Mouse (Mus musculus) frontal cortex, postnatal 10 days (tissue): Measurements from ENCODE around the gene Snrnp70.
"Not testable (repeated sequence)": the region's sequence is repeated elsewhere in the genome, so short reads cannot be mapped to it uniquely, and the experiment has no call there.

Experiments used
- DNase-seq, 2 experiments: peaks; one replicate each; pipeline ENCODE4 v3.0.0; 2022; ENCODE audit warnings: low spot score in 2 of 2, mixed read lengths in 1 of 2

Snrnp70 gene

GRCm38 (mm10) chr7:45409497-45410163 is 14.1 kb upstream of the Snrnp70 start:
- DNase-seq = no peak

GRCm38 (mm10) chr7:45408949-45409348 is 13.4 kb upstream of the Snrnp70 start:
- DNase-seq = no peak

- no peak for DNase-seq
These were observed 12.8 kb upstream of the Snrnp70 start for GRCm38 (mm10) chr7:45408351-45408750.

- DNase-seq = no peak
These were observed 12.3 kb upstream of the Snrnp70 start for GRCm38 (mm10) chr7:45407836-45408235.

GRCm38 (mm10) chr7:45406157-45407156 is 10.9 kb upstream of the Snrnp70 start:
- no peak for DNase-seq

- DNase-seq = peak in 1 of 2 experiments; percentile 43
These were observed 9.8 kb upstream of the Snrnp70 start, which contains the start of gene Kcna7 for GRCm38 (mm10) chr7:45405091-45406075. Gene Kcna7 (plus strand): TSS chr7:45405653.

GRCm38 (mm10) chr7:45403532-45404261 is 8.2 kb upstream of the Snrnp70 start:
- DNase-seq = no peak

GRCm38 (mm10) chr7:45401521-45402085 is 6.1 kb upstream of the Snrnp70 start:
- no peak for DNase-seq

GRCm38 (mm10) chr7:45396787-45397186 is 1.2 kb upstream of the Snrnp70 start:
- no peak for DNase-seq

GRCm38 (mm10) chr7:45396337-45396775 is 814 bp upstream of the Snrnp70 start:
- not testable (repeated sequence) for DNase-seq

GRCm38 (mm10) chr7:45395129-45395541 is 407 bp downstream of the Snrnp70 start:
- DNase-seq = peak in 1 of 2 experiments; percentile 74

- DNase-seq = no peak
These were observed 9.5 kb downstream of the Snrnp70 start for GRCm38 (mm10) chr7:45386077-45386476.

- no peak for DNase-seq
These were observed 19.5 kb downstream of the Snrnp70 start for GRCm38 (mm10) chr7:45376057-45376456.

- DNase-seq = no peak
These were observed 20.9 kb downstream of the Snrnp70 start for GRCm38 (mm10) chr7:45374620-45375019.

- no peak for DNase-seq
These were observed 23.2 kb downstream of the Snrnp70 start for GRCm38 (mm10) chr7:45372371-45372770.

GRCm38 (mm10) chr7:45370475-45371311 is 24.8 kb downstream of the Snrnp70 start, which contains the start of gene Lin7b:
Gene Lin7b (minus strand): TSS chr7:45370583.
- DNase-seq = peak; percentile 90 to 91

GRCm38 (mm10) chr7:45369836-45370474 is 25.6 kb downstream of the Snrnp70 start:
- DNase-seq = no peak

GRCm38 (mm10) chr7:45369022-45369745 is 26.4 kb downstream of the Snrnp70 start:
- DNase-seq = no peak
